Mouse (Mus musculus) hindbrain, embryonic 13.5 days (tissue): ENCODE data around the gene Cnih2. TPM values are rescaled to one million over a fixed set of nuclear protein-coding genes. Genes with fewer than 3 reads are reported as not detected.
A peak's percentile ranks its signal among the peaks of the same experiment; 100 is the strongest.
"Not testable (repeated sequence)": the region's sequence is repeated elsewhere in the genome, so short reads cannot be mapped to it uniquely, and the experiment has no call there.

Experiments used
- ATAC-seq: fragments of 200-750 bp; cut with Nextera tagmentation; 2 replicates; pipeline ENCODE4 v1.8.0; 2017; ENCODE audit warnings: moderate TSS enrichment; ENCODE audit not compliant: low FRiP score
- H3K27ac ChIP-seq: fragments of 300-500 bp; sonication (generic); 2 replicates; pipeline ENCODE4 v1.5.1; 2015; ENCODE audit warnings: inconsistent platforms, mild to moderate bottlenecking, moderate library complexity
- H3K27me3 ChIP-seq: fragments of 300-500 bp; sonication (generic); 2 replicates; pipeline ENCODE4 v1.6.1; 2015; ENCODE audit warnings: mild to moderate bottlenecking, inconsistent platforms
- H3K36me3 ChIP-seq: fragments of 300-500 bp; sonication (generic); 2 replicates; pipeline ENCODE4 v1.6.1; 2015; ENCODE audit warnings: mild to moderate bottlenecking, inconsistent platforms
- H3K4me1 ChIP-seq: fragments of 300-500 bp; sonication (generic); replicated peaks from 2 replicates; pipeline ENCODE4 v1.6.1; 2015; ENCODE audit warnings: inconsistent platforms
- H3K4me2 ChIP-seq: fragments of 300-500 bp; sonication (generic); 2 replicates; pipeline ENCODE4 v1.6.1; 2015; ENCODE audit warnings: inconsistent platforms, mild to moderate bottlenecking, moderate library complexity
- H3K4me3 ChIP-seq: fragments of 300-500 bp; sonication (generic); 2 replicates; pipeline ENCODE4 v1.5.1; 2015; ENCODE audit warnings: mild to moderate bottlenecking, inconsistent platforms
- H3K9ac ChIP-seq: fragments of 300-500 bp; sonication (generic); 2 replicates; pipeline ENCODE4 v1.6.1; 2015; ENCODE audit warnings: mild to moderate bottlenecking, inconsistent platforms
- H3K9me3 ChIP-seq: fragments of 300-500 bp; sonication (generic); 2 replicates; pipeline ENCODE4 v1.6.1; 2016; ENCODE audit warnings: inconsistent platforms
- WGBS: fragments of 180-500 bp; shearing (Covaris S2); methylation state at CpG from one replicate; pipeline ENCODE4 v1.1.7; 2015; 5-methylcytosine and 5-hydroxymethylcytosine counted together
- polyA plus RNA-seq: library from polyadenylated mRNA; unstranded; fragments of >200 nt; fragmentation: Nextera tagmentation; extraction: Ambion mirVana; gene quantifications from 2 replicates; pipeline ENCODE4 v1.2.1, GENCODE M21; 2015

The Cnih2 gene
- polyA plus RNA-seq, 1 experiment from 2014 or later: 333 TPM

GRCm38 (mm10) chr19:5089324-5089723, 9.0 kb downstream of the Cnih2 start:
- H3K9ac ChIP-seq: peak overlapping the region; percentile 86
- peak overlapping the region; percentile 87 for H3K4me2 ChIP-seq
- peak overlapping the region; percentile 77 for H3K4me3 ChIP-seq
- no peak for ATAC-seq
- H3K36me3 ChIP-seq: peaks cover 42% of the 10 kb centered on the region
- 91% methylated on average over 4 of the region's 4 CpGs for WGBS
- no peak overlapping the region for H3K27ac ChIP-seq
- H3K4me1 ChIP-seq: peaks cover 56% of the 10 kb centered on the region
- no peaks in the 10 kb centered on the region for H3K9me3 ChIP-seq
- peaks cover 22% of the 10 kb centered on the region for H3K27me3 ChIP-seq

- Histone ChIP-seq H3K9ac (peak within 1 kb of the TSS; percentile 86), H3K4me3 (peak within 1 kb of the TSS; percentile 77), H3K4me2 (peak within 1 kb of the TSS; percentile 87), H3K36me3 (peaks cover 34% of the 10 kb centered on the region), H3K27ac (peak within 1 kb of the TSS; percentile 93), H3K4me1 (peaks cover 44% of the 10 kb centered on the region), H3K9me3 (no peaks in the 10 kb centered on the region), H3K27me3 (peaks cover 34% of the 10 kb centered on the region)
- peak; percentile 94 for ATAC-seq
- under 1% methylated on average over 58 of the region's 58 CpGs for WGBS
Measured at GRCm38 (mm10) chr19:5087884-5088728, 10.2 kb downstream of the Cnih2 start, which contains the start of gene Yif1a. Gene Yif1a (plus strand): TSS chr19:5088538.

GRCm38 (mm10) chr19:5086533-5086932, 11.8 kb downstream of the Cnih2 start:
- 51% methylated on average over 4 of the region's 4 CpGs for WGBS
- not testable (repeated sequence) for H3K9ac ChIP-seq, H3K9me3 ChIP-seq

GRCm38 (mm10) chr19:5085145-5085863, 13.0 kb downstream of the Cnih2 start, which contains the start of gene Tmem151a:
Gene Tmem151a (minus strand): TSS chr19:5085531.
- peaks cover 62% of the 10 kb centered on the region for H3K27me3 ChIP-seq
- H3K9ac ChIP-seq: peak within 1 kb of the TSS; percentile 75
- peak within 1 kb of the TSS; percentile 79 for H3K4me2 ChIP-seq
- H3K4me1 ChIP-seq: peaks cover 33% of the 10 kb centered on the region
- under 1% methylated on average over 57 of the region's 69 CpGs for WGBS
- H3K9me3 ChIP-seq: no peaks in the 10 kb centered on the region
- H3K36me3 ChIP-seq: peaks cover 7% of the 10 kb centered on the region
- H3K27ac ChIP-seq: no peak within 1 kb of the TSS
- H3K4me3 ChIP-seq: peak within 1 kb of the TSS; percentile 55
- no peak for ATAC-seq

More at GRCm38 (mm10) chr19:5086533-5086932, 11.8 kb downstream of the Cnih2 start:
- peaks cover 18% of the 10 kb centered on the region for H3K36me3 ChIP-seq
- not testable (repeated sequence) for ATAC-seq, H3K4me2 ChIP-seq, H3K27ac ChIP-seq, H3K4me3 ChIP-seq
- H3K27me3 ChIP-seq: peaks cover 50% of the 10 kb centered on the region
- peaks cover 33% of the 10 kb centered on the region for H3K4me1 ChIP-seq

- peaks cover 67% of the 10 kb centered on the region for H3K27me3 ChIP-seq
- peak overlapping the region; percentile 55 for H3K4me3 ChIP-seq
- H3K27ac ChIP-seq: no peak overlapping the region
Measured at GRCm38 (mm10) chr19:5084834-5085144, 13.5 kb downstream of the Cnih2 start.

GRCm38 (mm10) chr19:5083961-5084833, 14.1 kb downstream of the Cnih2 start:
- peak overlapping the region; percentile 79 for H3K4me2 ChIP-seq
- no peak for ATAC-seq
- peak overlapping the region; percentile 75 for H3K9ac ChIP-seq
- no peaks in the 10 kb centered on the region for H3K9me3 ChIP-seq
- H3K27me3 ChIP-seq: peaks cover 71% of the 10 kb centered on the region
- WGBS: 69% methylated on average over 3 of the region's 3 CpGs
- H3K36me3 ChIP-seq: no peaks in the 10 kb centered on the region; the same call in 1 of the 2 replicates
- H3K27ac ChIP-seq: no peak overlapping the region
- peak overlapping the region; percentile 55 for H3K4me3 ChIP-seq
- H3K4me1 ChIP-seq: peaks cover 26% of the 10 kb centered on the region

More at GRCm38 (mm10) chr19:5084834-5085144, 13.5 kb downstream of the Cnih2 start:
- Histone ChIP-seq H3K4me2 (peak overlapping the region; percentile 79), H3K4me1 (peaks cover 32% of the 10 kb centered on the region), H3K9ac (peak overlapping the region; percentile 75), H3K36me3 (peaks cover 4% of the 10 kb centered on the region; the same call in 1 of the 2 replicates), H3K9me3 (no peaks in the 10 kb centered on the region)
- WGBS: 3% methylated on average over 15 of the region's 15 CpGs
- ATAC-seq: no peak

- no peak overlapping the region for H3K4me3 ChIP-seq
- no peaks in the 10 kb centered on the region; the same call in 1 of the 2 replicates for H3K36me3 ChIP-seq
- no peak overlapping the region for H3K9ac ChIP-seq
- WGBS: 70% methylated on average over 24 of the region's 24 CpGs
- peaks cover 17% of the 10 kb centered on the region for H3K4me1 ChIP-seq
- H3K9me3 ChIP-seq: no peaks in the 10 kb centered on the region
- H3K27ac ChIP-seq: no peak overlapping the region
- H3K27me3 ChIP-seq: peaks cover 75% of the 10 kb centered on the region
- no peak overlapping the region for H3K4me2 ChIP-seq
- no peak for ATAC-seq
Measured at GRCm38 (mm10) chr19:5082596-5082995, 15.7 kb downstream of the Cnih2 start.

GRCm38 (mm10) chr19:5082005-5082404, 16.3 kb downstream of the Cnih2 start:
- peaks cover 75% of the 10 kb centered on the region for H3K27me3 ChIP-seq
- ATAC-seq: no peak
- peaks cover 11% of the 10 kb centered on the region for H3K4me1 ChIP-seq
- H3K36me3 ChIP-seq: no peaks in the 10 kb centered on the region; the same call in 1 of the 2 replicates
- WGBS: 66% methylated on average over 18 of the region's 18 CpGs
- no peak overlapping the region for H3K27ac ChIP-seq
- H3K4me3 ChIP-seq: no peak overlapping the region
- H3K9ac ChIP-seq: no peak overlapping the region
- H3K4me2 ChIP-seq: no peak overlapping the region
- no peaks in the 10 kb centered on the region for H3K9me3 ChIP-seq

DNA sequence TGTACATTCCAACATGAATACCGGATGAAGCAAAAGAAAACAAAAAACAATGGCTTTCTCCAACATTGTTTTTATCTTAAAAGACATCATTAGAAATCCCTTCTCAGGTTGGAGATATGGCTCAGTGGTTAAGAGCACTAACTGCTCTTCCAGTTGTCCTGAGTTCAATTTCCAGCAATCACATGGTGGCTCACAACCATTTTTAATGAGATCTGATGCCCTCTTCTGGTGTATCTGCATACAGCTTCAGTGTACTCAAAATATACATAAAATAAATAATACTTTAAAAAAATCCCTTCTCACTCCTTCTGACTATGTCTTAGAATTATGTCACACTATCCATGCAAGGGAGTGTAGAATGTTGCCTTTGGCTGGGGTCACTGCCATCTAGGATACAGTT, 19.0 kb downstream of the Cnih2 start:
- Histone ChIP-seq H3K36me3 (no peaks in the 10 kb centered on the region; the same call in 1 of the 2 replicates), H3K9me3 (no peaks in the 10 kb centered on the region), H3K9ac (no peak overlapping the region), H3K4me3 (no peak overlapping the region), H3K27me3 (peaks cover 71% of the 10 kb centered on the region), H3K27ac (no peak overlapping the region), H3K4me1 (no peaks in the 10 kb centered on the region), H3K4me2 (no peak overlapping the region)
- 91% methylated on average over 1 of the region's 1 CpGs for WGBS
- no peak for ATAC-seq

- no peak overlapping the region for H3K9ac ChIP-seq
- no peaks in the 10 kb centered on the region for H3K9me3 ChIP-seq
- WGBS: 47% methylated on average over 5 of the region's 5 CpGs
- no peak overlapping the region for H3K4me2 ChIP-seq
- ATAC-seq: no peak
- H3K4me3 ChIP-seq: no peak overlapping the region
- peaks cover 55% of the 10 kb centered on the region for H3K27me3 ChIP-seq
- peaks cover 35% of the 10 kb centered on the region for H3K4me1 ChIP-seq
- H3K27ac ChIP-seq: no peak overlapping the region
- no peaks in the 10 kb centered on the region for H3K36me3 ChIP-seq
Measured at GRCm38 (mm10) chr19:5073518-5073917, 24.8 kb downstream of the Cnih2 start.

DNA sequence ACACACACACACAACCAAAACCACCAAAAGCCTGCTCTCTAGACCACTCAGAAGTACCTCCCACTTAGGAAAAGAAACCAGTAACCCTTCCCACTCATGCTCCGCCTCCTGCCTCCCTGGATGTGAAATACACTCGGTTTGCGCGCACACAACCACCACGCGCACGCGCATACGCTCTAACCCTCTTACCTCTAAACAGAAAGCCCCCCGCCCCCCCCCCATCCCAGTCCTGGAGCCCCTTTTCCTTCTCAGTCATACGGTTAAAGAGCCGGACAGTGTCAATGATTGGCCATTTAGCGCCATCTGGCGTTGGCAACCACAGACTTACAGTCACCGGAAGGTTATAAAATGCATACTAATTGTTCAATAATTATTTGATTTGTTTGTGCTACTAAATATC, 25.3 kb downstream of the Cnih2 start:
- no peaks in the 10 kb centered on the region for H3K36me3 ChIP-seq
- H3K9ac ChIP-seq: no peak overlapping the region
- H3K4me1 ChIP-seq: peaks cover 40% of the 10 kb centered on the region
- H3K27me3 ChIP-seq: peaks cover 56% of the 10 kb centered on the region
- no peak overlapping the region for H3K27ac ChIP-seq
- no peak for ATAC-seq
- peak overlapping the region; percentile 76 for H3K4me2 ChIP-seq
- H3K9me3 ChIP-seq: no peaks in the 10 kb centered on the region
- H3K4me3 ChIP-seq: peak overlapping the region; percentile 7; the same call in 1 of the 2 replicates
- WGBS: 2% methylated on average over 15 of the region's 15 CpGs
